Mouse (Mus musculus) hindlimb bud, embryonic 11.5 days (tissue): ENCODE data around the gene Armc7.
A peak's percentile ranks its signal among the peaks of the same experiment; 100 is the strongest.
"Not testable (repeated sequence)": the region's sequence is repeated elsewhere in the genome, so short reads cannot be mapped to it uniquely, and the experiment has no call there.

ENCODE experiments used
- DNase-seq: peaks from one replicate; pipeline ENCODE4 v3.0.0-alpha.2; 2012; ENCODE audit warnings: low read depth, low spot score; ENCODE audit errors: extremely low spot score

Armc7 gene

DNA sequence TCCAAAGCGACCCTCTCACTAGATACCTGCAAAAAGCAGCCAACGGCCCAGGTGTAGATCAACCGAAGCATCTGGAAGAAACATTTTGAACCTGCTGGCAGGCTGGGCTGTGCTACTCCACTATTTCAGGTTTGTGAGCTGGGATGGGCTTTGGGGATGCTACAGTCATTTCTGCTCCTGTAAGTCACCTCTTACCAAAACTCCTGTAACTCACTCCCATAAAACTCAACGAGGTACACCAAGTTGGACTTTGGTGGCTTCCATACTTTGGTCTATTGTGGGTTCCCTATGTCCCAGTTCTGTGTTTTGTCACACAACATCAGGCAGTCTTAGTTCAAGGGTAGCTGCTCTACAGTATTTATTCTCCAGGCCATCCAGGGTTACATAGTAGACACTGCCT, 45.6 kb downstream of the Armc7 start:
- no peak for DNase-seq

DNA sequence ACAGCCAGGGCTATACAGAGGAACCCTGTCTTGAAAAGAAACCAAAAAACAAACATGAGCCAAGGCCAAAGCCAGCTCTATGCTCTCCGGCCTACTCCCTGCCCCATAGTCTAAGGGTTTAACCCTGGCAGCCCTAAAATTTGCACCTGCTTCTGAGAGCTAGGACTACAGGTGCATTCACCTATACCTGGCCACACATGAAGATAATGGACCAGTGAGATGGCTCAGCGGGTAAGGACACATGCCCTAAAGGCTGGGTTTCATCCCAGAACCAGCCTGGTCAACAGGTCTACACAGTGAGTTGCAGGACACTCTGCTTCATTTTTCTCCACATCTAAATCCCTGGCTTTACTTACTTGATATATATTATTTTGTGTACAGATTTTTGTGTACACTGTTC, 46.8 kb downstream of the Armc7 start:
- DNase-seq: no peak

DNA sequence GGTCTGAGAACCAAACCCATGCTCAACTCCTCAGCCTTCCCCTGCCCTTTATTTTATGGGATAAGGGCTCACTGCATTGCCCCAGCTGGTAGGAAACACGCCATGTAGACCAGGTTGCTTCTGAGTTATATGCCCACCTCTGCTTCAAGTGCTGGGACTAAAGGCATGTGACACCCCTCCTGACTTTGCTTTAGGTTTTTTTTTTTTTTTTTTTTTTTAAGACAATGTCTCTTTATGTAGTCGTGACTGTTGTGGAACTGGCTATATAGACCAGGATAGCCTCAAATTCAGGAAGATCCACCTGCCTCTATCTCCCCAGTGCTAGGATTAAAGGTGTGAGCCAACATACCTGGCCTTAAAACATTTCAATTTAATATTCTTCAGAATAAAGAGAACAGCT, 47.2 kb downstream of the Armc7 start:
- no peak for DNase-seq

DNA sequence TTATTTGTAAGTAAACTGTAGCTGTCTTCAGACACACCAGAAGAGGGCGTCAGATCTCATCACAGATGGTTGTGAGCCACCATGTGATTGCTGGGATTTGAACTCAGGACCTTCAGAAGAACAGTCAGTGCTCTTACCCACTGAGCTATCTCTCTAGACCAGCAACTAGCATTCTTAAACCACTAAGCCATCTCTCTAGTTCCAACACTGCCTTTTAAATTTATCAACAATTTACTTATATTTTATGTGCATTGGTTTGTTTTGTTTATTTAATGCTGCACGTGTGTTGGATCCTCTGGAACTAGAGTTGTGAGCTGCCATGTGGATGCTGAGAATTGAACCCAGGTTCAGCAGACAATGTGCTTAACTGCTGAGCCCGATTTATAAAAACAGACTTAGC, 51.0 kb downstream of the Armc7 start:
- not testable (repeated sequence) for DNase-seq

DNA sequence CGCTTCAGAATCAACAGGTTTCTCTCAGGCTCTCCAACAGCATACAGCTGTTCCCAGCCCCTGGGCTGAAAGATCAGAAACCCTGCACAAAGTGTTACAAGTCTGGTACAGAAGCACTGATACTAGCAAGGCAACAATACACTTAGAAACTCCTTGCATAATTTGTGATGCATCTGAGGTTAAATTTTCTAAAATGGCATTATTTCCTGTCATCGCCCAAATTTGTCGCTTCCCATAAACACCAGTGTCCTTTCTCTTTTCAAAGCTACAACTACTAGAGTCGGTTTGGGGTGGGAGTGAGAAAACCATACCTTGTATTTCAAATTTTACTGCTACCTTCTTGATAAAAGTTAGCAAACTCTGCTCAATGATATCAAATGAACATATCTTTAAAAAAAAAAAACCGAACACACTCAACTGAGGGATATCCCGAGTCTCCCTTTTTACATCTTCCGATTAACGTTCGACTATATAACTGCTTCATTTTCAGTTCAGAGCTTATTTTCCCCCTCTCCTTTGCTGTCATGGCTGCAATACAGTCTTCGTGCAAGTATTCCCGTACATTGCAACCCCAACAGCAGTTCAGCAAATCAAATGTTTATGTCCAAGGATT, 59.4 kb downstream of the Armc7 start:
- no peak for DNase-seq

DNA sequence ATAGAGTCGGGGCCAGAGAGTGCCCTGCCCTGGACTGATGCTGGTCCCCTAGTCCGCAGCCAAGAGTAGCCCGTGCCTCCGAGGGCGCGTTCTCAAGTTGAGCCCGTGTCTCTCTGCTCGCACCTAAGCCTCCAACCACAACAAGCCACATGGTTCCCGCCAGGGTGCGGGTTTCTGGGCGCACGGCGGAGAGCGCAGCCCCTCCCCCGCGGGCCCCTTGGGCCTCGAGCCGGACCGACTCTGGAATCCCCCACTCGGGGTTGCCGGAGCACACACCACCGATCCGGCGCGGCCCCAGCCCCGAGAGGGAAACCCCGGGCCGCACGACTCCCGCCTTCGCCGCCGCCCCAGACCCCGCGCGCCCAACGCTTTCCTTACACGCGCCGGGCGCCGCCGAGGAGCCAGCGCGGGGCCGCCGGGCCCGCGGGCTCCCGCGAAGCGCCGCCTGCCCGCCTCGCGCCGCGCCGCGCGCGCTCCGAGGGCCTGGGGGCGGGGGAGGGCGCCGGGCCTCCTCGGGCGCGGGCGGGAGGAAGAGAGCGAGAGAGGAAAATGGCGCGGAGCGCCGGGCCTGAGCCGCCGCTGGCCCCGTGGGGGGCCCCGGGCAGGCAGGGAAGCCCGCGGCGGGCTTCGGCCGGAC, 60.1 kb downstream of the Armc7 start:
- DNase-seq: no peak

DNA sequence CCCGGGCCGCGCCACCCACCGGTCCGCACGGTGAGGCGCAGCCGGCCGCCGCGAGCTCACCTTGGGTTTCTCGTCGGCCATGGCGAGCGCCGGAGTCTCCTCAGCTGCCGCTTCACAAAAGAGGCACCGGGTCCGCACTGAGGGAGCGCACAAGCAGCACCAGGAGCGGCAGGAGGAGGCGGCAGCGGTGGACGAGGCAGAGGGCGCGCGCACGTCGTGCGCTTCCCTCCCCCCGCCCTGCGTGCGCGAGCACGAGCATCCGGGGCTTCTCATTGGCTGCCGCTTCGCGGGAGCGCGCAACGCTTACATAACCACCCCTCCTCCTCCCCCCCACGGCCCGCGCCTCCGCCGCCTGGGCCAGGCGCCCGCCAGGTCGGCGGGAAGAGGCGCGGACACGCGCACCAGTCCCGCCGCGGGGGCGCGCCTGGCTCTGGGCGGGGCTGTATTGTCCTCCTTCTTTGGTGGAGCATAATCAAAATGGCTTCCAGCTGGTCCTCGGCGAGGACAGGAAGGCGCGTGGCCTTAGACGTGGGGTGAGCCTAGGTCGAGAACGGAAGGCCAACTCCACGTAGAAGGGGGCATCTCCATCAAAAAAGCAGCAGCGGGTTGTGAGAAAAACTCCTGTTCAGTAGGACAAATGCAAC, 60.7 kb downstream of the Armc7 start, which contains the start of gene Sumo2:
Gene Sumo2, minus strand, starts transcription at position 239 of the 644 bp plus-strand sequence.
- DNase-seq: peak; percentile 93

DNA sequence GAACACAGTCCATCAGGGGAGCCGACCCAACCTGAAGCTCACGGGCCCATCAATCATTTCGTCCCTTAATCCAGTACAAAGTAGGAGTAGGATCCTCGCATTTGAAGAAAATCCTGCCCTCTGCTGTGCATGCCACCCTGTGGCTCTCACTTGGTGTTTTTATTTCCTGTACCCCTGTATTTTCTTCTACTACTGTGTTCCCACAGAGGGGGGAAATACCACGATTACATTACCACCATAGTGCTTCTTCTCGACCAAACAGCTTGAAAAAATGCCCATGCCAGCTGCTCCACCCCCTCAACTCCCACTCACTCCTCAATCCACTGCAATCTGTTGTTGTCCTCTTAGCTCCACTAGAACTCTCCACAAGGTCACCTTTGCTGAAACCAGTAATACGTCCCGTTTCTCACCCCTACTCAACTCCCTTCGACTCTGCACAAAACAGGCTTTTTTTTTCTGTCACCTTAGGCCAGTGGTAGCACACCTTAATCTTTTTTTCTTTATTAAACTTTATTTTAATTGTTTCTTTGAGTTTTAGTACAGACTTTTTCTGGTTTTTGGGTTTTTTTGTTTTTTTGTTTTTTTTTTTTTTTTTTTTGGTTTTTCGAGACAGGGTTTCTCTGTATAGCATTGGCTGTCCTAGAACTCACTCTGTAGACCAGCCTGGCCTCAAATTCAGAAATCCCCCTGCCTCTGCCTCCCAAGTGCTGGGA, 61.5 kb downstream of the Armc7 start:
- no peak for DNase-seq

DNA sequence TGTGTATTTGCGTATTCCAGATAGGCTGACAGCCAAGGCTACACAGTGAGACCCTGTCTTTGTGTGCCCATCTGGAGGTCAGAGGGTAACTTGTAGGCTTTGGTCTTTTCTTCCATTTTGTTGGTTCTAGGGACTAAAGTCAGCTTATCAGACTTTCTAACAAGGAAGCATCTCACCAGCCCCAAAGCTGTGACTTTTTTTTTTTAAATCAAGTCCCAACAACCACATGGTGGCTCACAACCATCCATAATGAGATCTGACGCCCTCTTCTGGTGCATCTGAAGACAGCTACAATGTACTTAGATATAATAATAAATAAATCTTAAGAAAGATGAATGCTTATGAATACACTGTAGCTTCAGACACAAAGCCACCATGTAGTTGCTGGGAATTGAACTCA, 62.6 kb downstream of the Armc7 start:
- no peak for DNase-seq
